Mouse (Mus musculus) megakaryocyte, embryonic 14.5 days (primary cell): ENCODE data around the gene Setd1a.

Experiments used
- FLI1 ChIP-seq: IDR thresholded peaks from 2 replicates; pipeline ENCODE4 v1.6.1; 2012; ENCODE audit warnings: low read length, inconsistent platforms, mixed read lengths
- GATA1 ChIP-seq: IDR thresholded peaks from 3 replicates; pipeline ENCODE4 v1.6.1; 2012; ENCODE audit warnings: mixed read lengths, low read length, inconsistent platforms, borderline replicate concordance

GRCm38 (mm10) chr7:127769651-127770038, 6.8 kb upstream of the Setd1a start, which contains the start of gene Orai3:
- TF ChIP-seq GATA1 = no peak
- TF ChIP-seq FLI1 = no peak
